26 mouse cellular contexts compared by ENCODE assay signal in genomic region chr17:12892033-12892432, GRCm38 (mm10). TPM values are rescaled to one million over a fixed set of nuclear protein-coding genes. Genes with fewer than 3 reads are reported as not detected.
"Had no signal": no experiment of that assay in that cellular context is flagged by ENCODE, and none has a peak within 500 bp of the region (broad histone marks: within the 10 kb centered on the region; RNA-seq: fewer than 3 reads in every experiment).

No protein-coding gene starts in this region.

- H3K4me3 ChIP-seq: midbrain, embryonic 10.5 days; midbrain, embryonic 13.5 days; myocyte; neural tube, embryonic 13.5 days; neural tube, embryonic 15.5 days; stomach, embryonic 15.5 days had no signal

- H3K9me3 ChIP-seq: midbrain, embryonic 10.5 days; midbrain, embryonic 13.5 days; neural tube, embryonic 13.5 days; neural tube, embryonic 15.5 days; stomach, embryonic 15.5 days had no signal

- DNase-seq: lung, adult 18-20 months; lung, embryonic 14.5 days; lung, postnatal 10 days; lung, postnatal 4 days; retina, postnatal 1 day; right cerebral cortex, adult 18-20 months; right cerebral cortex, postnatal 25 days; right cerebral cortex, postnatal 4 days; spleen, adult 18-20 months; thymus, adult 2 months; thymus, postnatal 14 days; thymus, postnatal 36 days had no signal

- H3K9ac ChIP-seq: lung, embryonic 14.5 days; midbrain, embryonic 13.5 days; neural tube, embryonic 13.5 days; neural tube, embryonic 15.5 days; stomach, embryonic 15.5 days had no signal

- H3K27me3 ChIP-seq: midbrain, embryonic 13.5 days; neural tube, embryonic 13.5 days; neural tube, embryonic 15.5 days; stomach, embryonic 15.5 days had no signal

- H3K4me1 ChIP-seq: midbrain, embryonic 10.5 days; midbrain, embryonic 13.5 days; neural tube, embryonic 13.5 days; neural tube, embryonic 15.5 days had no signal

- H3K36me3 ChIP-seq: stomach, embryonic 15.5 days had no signal

- ATAC-seq: midbrain, embryonic 13.5 days; midbrain, embryonic 16.5 days had no signal

- H3K4me2 ChIP-seq: lung, embryonic 14.5 days; midbrain, embryonic 13.5 days; neural tube, embryonic 13.5 days; neural tube, embryonic 15.5 days; stomach, embryonic 15.5 days had no signal

- H3K27ac ChIP-seq: midbrain, embryonic 10.5 days; midbrain, embryonic 13.5 days; neural tube, embryonic 13.5 days; neural tube, embryonic 15.5 days; stomach, embryonic 15.5 days; stomach, postnatal 0 days had no signal

RNA-seq across cellular contexts. Expression of gene Mrgprh, which starts 16.2 kb away (rescaled TPM):
- total RNA-seq: megakaryocyte, adult 5-6 weeks; megakaryocyte-erythroid progenitor cell, adult 5-6 weeks had no signal
- polyA plus RNA-seq: liver, embryonic 16.5 days; lung, embryonic 14.5 days; lung, embryonic 16.5 days; midbrain, embryonic 10.5 days; midbrain, embryonic 13.5 days; midbrain, embryonic 16.5 days; myocyte; neural tube, embryonic 11.5 days; neural tube, embryonic 13.5 days; neural tube, embryonic 15.5 days; small intestine, adult 2 months; stomach, postnatal 0 days had no signal

RNA-seq across cellular contexts. Expression of gene Pnldc1, which starts 18.0 kb away (rescaled TPM):
- total RNA-seq: megakaryocyte-erythroid progenitor cell, adult 5-6 weeks had no signal

RNA-seq across cellular contexts. Expression of gene Mas1, which starts 24.1 kb away (rescaled TPM):
- total RNA-seq: megakaryocyte, adult 5-6 weeks; megakaryocyte-erythroid progenitor cell, adult 5-6 weeks had no signal
- polyA plus RNA-seq: midbrain, embryonic 13.5 days; midbrain, embryonic 16.5 days; small intestine, adult 2 months had no signal
